Mouse (Mus musculus) kidney, adult 2 months (tissue): Measurements from ENCODE around the gene Marcks.

Experiments
- CTCF ChIP-seq: fragments of 200-500 bp; conservative IDR thresholded peaks from 2 replicates; pipeline ENCODE4 v1.5.1; 2011; ENCODE audit warnings: low read depth, mild to moderate bottlenecking, control low read depth, low read length, moderate library complexity, mixed read lengths; ENCODE audit not compliant: insufficient read depth, insufficient read length
- POLR2A ChIP-seq: fragments of 200-500 bp; IDR thresholded peaks from one replicate; pipeline ENCODE4 v1.6.1; 2011; ENCODE audit warnings: low read depth, low read length, control low read depth

DNA sequence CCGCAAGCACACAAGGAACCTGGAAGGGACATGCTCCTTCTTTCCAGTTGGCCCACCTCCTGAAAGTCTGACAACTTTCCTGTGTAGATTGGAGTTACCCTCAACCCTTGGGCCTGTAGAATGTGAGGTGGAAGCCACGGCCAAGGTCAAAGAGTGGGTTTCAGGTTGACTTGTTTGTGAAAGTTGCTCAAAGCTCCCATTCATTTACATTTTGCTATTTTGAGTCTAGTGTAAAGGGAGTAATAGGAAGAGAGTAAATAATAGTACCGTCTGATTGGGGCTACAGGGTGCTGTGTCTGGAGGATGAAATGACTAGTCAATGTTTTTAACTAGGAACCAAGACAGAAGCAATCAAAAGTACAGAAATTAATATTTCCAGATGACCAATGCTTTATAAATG is 38.4 kb upstream of the Marcks start:
- TF ChIP-seq CTCF (no peak), POLR2A (no peak)
